Mouse (Mus musculus) kidney, embryonic 15.5 days (tissue): ENCODE measurements around the gene St8sia4. TPM values are rescaled to one million over a fixed set of nuclear protein-coding genes. Genes with fewer than 3 reads are reported as not detected.
"Not testable (repeated sequence)": the region's sequence is repeated elsewhere in the genome, so short reads cannot be mapped to it uniquely, and the experiment has no call there.

Experiments used
- ATAC-seq: fragments of 200-750 bp; cut with Nextera tagmentation; replicated peaks from 2 replicates; pipeline ENCODE4 v1.8.0; 2017; ENCODE audit warnings: moderate TSS enrichment; ENCODE audit not compliant: low FRiP score
- H3K27ac ChIP-seq: fragments of 300-500 bp; sonication (generic); 2 replicates; pipeline ENCODE4 v1.5.1; 2015; ENCODE audit warnings: mild to moderate bottlenecking, inconsistent platforms
- H3K27me3 ChIP-seq: fragments of 300-500 bp; sonication (generic); 2 replicates; pipeline ENCODE4 v1.6.1; 2015; ENCODE audit warnings: inconsistent platforms
- H3K36me3 ChIP-seq: fragments of 300-500 bp; sonication (generic); 2 replicates; pipeline ENCODE4 v1.6.1; 2015; ENCODE audit warnings: inconsistent platforms
- H3K4me1 ChIP-seq: fragments of 300-500 bp; sonication (generic); 2 replicates; pipeline ENCODE4 v1.6.1; 2015; ENCODE audit warnings: inconsistent platforms
- H3K4me2 ChIP-seq: fragments of 300-500 bp; sonication (generic); 2 replicates; pipeline ENCODE4 v1.6.1; 2015; ENCODE audit warnings: moderate library complexity, mild to moderate bottlenecking, inconsistent platforms
- H3K4me3 ChIP-seq: fragments of 300-500 bp; sonication (generic); replicated peaks from 2 replicates; pipeline ENCODE4 v1.5.1; 2015; ENCODE audit warnings: mild to moderate bottlenecking, inconsistent platforms
- H3K9ac ChIP-seq: fragments of 300-500 bp; sonication (generic); 2 replicates; pipeline ENCODE4 v1.6.1; 2015; ENCODE audit warnings: mild to moderate bottlenecking, inconsistent platforms
- H3K9me3 ChIP-seq: fragments of 300-500 bp; sonication (generic); replicated peaks from 2 replicates; pipeline ENCODE4 v1.6.1; 2016; ENCODE audit warnings: inconsistent platforms
- WGBS: fragments of 180-500 bp; shearing (Covaris S2); methylation state at CpG from one replicate; pipeline ENCODE4 v1.1.7; 2015; ENCODE audit warnings: mixed read lengths; 5-methylcytosine and 5-hydroxymethylcytosine counted together
- polyA plus RNA-seq: library from polyadenylated mRNA; unstranded; fragments of >200 nt; fragmentation: Nextera tagmentation; extraction: Ambion mirVana; gene quantifications from 2 replicates; pipeline ENCODE4 v1.2.1, GENCODE M21; 2015

The St8sia4 gene
- polyA plus RNA-seq, 1 experiment from 2014 or later = 3.2 TPM

GRCm38 (mm10) chr1:95590108-95590507, 77.3 kb downstream of the St8sia4 start:
- H3K36me3 ChIP-seq = no peaks in the 10 kb centered on the region
- ATAC-seq = no peak
- no peaks in the 10 kb centered on the region for H3K27me3 ChIP-seq
- no peak overlapping the region for H3K27ac ChIP-seq
- H3K4me3 ChIP-seq = no peak overlapping the region
- H3K4me1 ChIP-seq = no peaks in the 10 kb centered on the region
- WGBS = 78% methylated on average over 2 of the region's 2 CpGs
- H3K4me2 ChIP-seq = no peak overlapping the region
- H3K9me3 ChIP-seq = no peaks in the 10 kb centered on the region
- no peak overlapping the region for H3K9ac ChIP-seq

GRCm38 (mm10) chr1:95589471-95589870, 77.9 kb downstream of the St8sia4 start:
- H3K4me2 ChIP-seq = no peak overlapping the region
- no peak overlapping the region for H3K9ac ChIP-seq
- no peaks in the 10 kb centered on the region for H3K36me3 ChIP-seq
- H3K27ac ChIP-seq = no peak overlapping the region
- no peak for ATAC-seq
- no peaks in the 10 kb centered on the region for H3K9me3 ChIP-seq
- H3K4me3 ChIP-seq = no peak overlapping the region
- H3K27me3 ChIP-seq = no peaks in the 10 kb centered on the region
- H3K4me1 ChIP-seq = no peaks in the 10 kb centered on the region

GRCm38 (mm10) chr1:95583310-95583709, 84.1 kb downstream of the St8sia4 start:
- Histone ChIP-seq H3K9ac (no peak overlapping the region), H3K4me1 (no peaks in the 10 kb centered on the region), H3K4me2 (no peak overlapping the region), H3K27me3 (no peaks in the 10 kb centered on the region), H3K27ac (no peak overlapping the region), H3K9me3 (no peaks in the 10 kb centered on the region), H3K4me3 (no peak overlapping the region), H3K36me3 (no peaks in the 10 kb centered on the region)
- no peak for ATAC-seq
- WGBS = 92% methylated on average over 1 of the region's 1 CpGs

GRCm38 (mm10) chr1:95582264-95582663, 85.1 kb downstream of the St8sia4 start:
- ATAC-seq = no peak
- no peak overlapping the region for H3K4me2 ChIP-seq

GRCm38 (mm10) chr1:95572619-95573540, 94.5 kb downstream of the St8sia4 start:
- Histone ChIP-seq H3K27ac (no peak overlapping the region), H3K4me3 (no peak overlapping the region), H3K4me2 (no peak overlapping the region), H3K27me3 (no peaks in the 10 kb centered on the region), H3K36me3 (no peaks in the 10 kb centered on the region), H3K4me1 (no peaks in the 10 kb centered on the region), H3K9ac (no peak overlapping the region), H3K9me3 (no peaks in the 10 kb centered on the region)
- ATAC-seq = no peak
- 92% methylated on average over 9 of the region's 9 CpGs for WGBS

More at GRCm38 (mm10) chr1:95582264-95582663, 85.1 kb downstream of the St8sia4 start:
- Histone ChIP-seq H3K27me3 (no peaks in the 10 kb centered on the region), H3K9me3 (no peaks in the 10 kb centered on the region), H3K27ac (no peak overlapping the region), H3K4me1 (no peaks in the 10 kb centered on the region), H3K9ac (no peak overlapping the region), H3K4me3 (no peak overlapping the region), H3K36me3 (no peaks in the 10 kb centered on the region)
- 34% methylated on average over 1 of the region's 1 CpGs for WGBS

- Histone ChIP-seq H3K4me3 (no peak overlapping the region), H3K27me3 (no peaks in the 10 kb centered on the region), H3K36me3 (no peaks in the 10 kb centered on the region), H3K4me1 (no peaks in the 10 kb centered on the region), H3K4me2 (no peak overlapping the region), H3K9me3 (no peaks in the 10 kb centered on the region), H3K27ac (no peak overlapping the region), H3K9ac (no peak overlapping the region)
- no peak for ATAC-seq
- WGBS = 63% methylated on average over 1 of the region's 1 CpGs
These were observed 96.3 kb downstream of the St8sia4 start for GRCm38 (mm10) chr1:95571106-95571505.

- H3K4me3 ChIP-seq, ATAC-seq, H3K36me3 ChIP-seq, H3K27ac ChIP-seq, H3K27me3 ChIP-seq, H3K4me2 ChIP-seq, H3K9ac ChIP-seq, H3K4me1 ChIP-seq, H3K9me3 ChIP-seq: not testable (repeated sequence)
These were observed 112.8 kb downstream of the St8sia4 start for GRCm38 (mm10) chr1:95554556-95554955.

- Histone ChIP-seq H3K9me3 (no peaks in the 10 kb centered on the region), H3K4me2 (no peak overlapping the region), H3K4me1 (no peaks in the 10 kb centered on the region), H3K27ac (no peak overlapping the region), H3K9ac (no peak overlapping the region), H3K4me3 (no peak overlapping the region), H3K27me3 (no peaks in the 10 kb centered on the region), H3K36me3 (no peaks in the 10 kb centered on the region)
- WGBS = 33% methylated on average over 3 of the region's 3 CpGs
- peak; percentile 78; the same call in 1 of the 2 replicates for ATAC-seq
These were observed 125.9 kb downstream of the St8sia4 start for GRCm38 (mm10) chr1:95541460-95541859.
